Mouse (Mus musculus): ENCODE data around the gene Fbxl17. TPM values are rescaled to one million over a fixed set of nuclear protein-coding genes. Genes with fewer than 3 reads are reported as not detected.

Gene Fbxl17
- total RNA-seq, 2 experiments from 2014 or later: 53.7 to 55.0 TPM

GRCm38 (mm10) chr17:63284074-63284473 is 215.7 kb downstream of the Fbxl17 start:
- DNase-seq (ENCODE audit: low spot score in 2 of 2): no peak

GRCm38 (mm10) chr17:63282004-63282403 is 217.8 kb downstream of the Fbxl17 start:
- DNase-seq (ENCODE audit: low spot score in 2 of 2): no peak

GRCm38 (mm10) chr17:63280990-63281389 is 218.8 kb downstream of the Fbxl17 start:
- peak in 1 of 2 experiments; percentile 34 for DNase-seq (ENCODE audit: low spot score in 2 of 2)

- DNase-seq (ENCODE audit: low spot score in 2 of 2): no peak
Measured at GRCm38 (mm10) chr17:63279144-63279543, 220.7 kb downstream of the Fbxl17 start.

GRCm38 (mm10) chr17:63273353-63273752 is 226.5 kb downstream of the Fbxl17 start:
- DNase-seq (ENCODE audit: low spot score in 2 of 2): no peak

- DNase-seq (ENCODE audit: low spot score in 2 of 2): no peak
Measured at GRCm38 (mm10) chr17:63272914-63273313, 226.9 kb downstream of the Fbxl17 start.

GRCm38 (mm10) chr17:63271000-63271399 is 228.8 kb downstream of the Fbxl17 start:
- no peak for DNase-seq (ENCODE audit: low spot score in 2 of 2)

GRCm38 (mm10) chr17:63270513-63270912 is 229.3 kb downstream of the Fbxl17 start:
- peak in 1 of 2 experiments; percentile 24 for DNase-seq (ENCODE audit: low spot score in 2 of 2)

GRCm38 (mm10) chr17:63262674-63263073 is 237.1 kb downstream of the Fbxl17 start:
- DNase-seq (ENCODE audit: low spot score in 2 of 2): no peak

GRCm38 (mm10) chr17:63261508-63262141 is 238.2 kb downstream of the Fbxl17 start:
- no peak for DNase-seq (ENCODE audit: low spot score in 2 of 2)

- DNase-seq (ENCODE audit: low spot score in 2 of 2): no peak
Measured at GRCm38 (mm10) chr17:63259091-63259490, 240.7 kb downstream of the Fbxl17 start.

GRCm38 (mm10) chr17:63246144-63246619 is 253.6 kb downstream of the Fbxl17 start:
- no peak for DNase-seq (ENCODE audit: low spot score in 2 of 2)

- DNase-seq (ENCODE audit: low spot score in 2 of 2): no peak
Measured at GRCm38 (mm10) chr17:63245472-63245871, 254.3 kb downstream of the Fbxl17 start.

- no peak for DNase-seq (ENCODE audit: low spot score in 2 of 2)
Measured at GRCm38 (mm10) chr17:63242761-63243160, 257.1 kb downstream of the Fbxl17 start.

GRCm38 (mm10) chr17:63240731-63241106 is 259.1 kb downstream of the Fbxl17 start:
- no peak for DNase-seq (ENCODE audit: low spot score in 2 of 2)

- no peak for DNase-seq (ENCODE audit: low spot score in 2 of 2)
Measured at GRCm38 (mm10) chr17:63240021-63240730, 259.6 kb downstream of the Fbxl17 start.

GRCm38 (mm10) chr17:63236846-63237245 is 263.0 kb downstream of the Fbxl17 start:
- no peak for DNase-seq (ENCODE audit: low spot score in 2 of 2)

GRCm38 (mm10) chr17:63236221-63236620 is 263.6 kb downstream of the Fbxl17 start:
- DNase-seq (ENCODE audit: low spot score in 2 of 2): no peak

- no peak for DNase-seq (ENCODE audit: low spot score in 2 of 2)
Measured at GRCm38 (mm10) chr17:63235821-63236220, 264.0 kb downstream of the Fbxl17 start.

- DNase-seq (ENCODE audit: low spot score in 2 of 2): no peak
Measured at GRCm38 (mm10) chr17:63229111-63229510, 270.7 kb downstream of the Fbxl17 start.

GRCm38 (mm10) chr17:63226380-63226779 is 273.4 kb downstream of the Fbxl17 start:
- DNase-seq (ENCODE audit: low spot score in 2 of 2): no peak

GRCm38 (mm10) chr17:63225959-63226358 is 273.9 kb downstream of the Fbxl17 start:
- DNase-seq (ENCODE audit: low spot score in 2 of 2): no peak

- no peak for DNase-seq (ENCODE audit: low spot score in 2 of 2)
Measured at GRCm38 (mm10) chr17:63223675-63224074, 276.1 kb downstream of the Fbxl17 start.

Data from layer of hippocampus, adult 18-20 months (tissue).